Mouse (Mus musculus): ENCODE measurements around the gene Pdx1. TPM values are rescaled to one million over a fixed set of nuclear protein-coding genes. Genes with fewer than 3 reads are reported as not detected.

Pdx1 gene
- polyA plus RNA-seq, 1 experiment = not detected

DNA sequence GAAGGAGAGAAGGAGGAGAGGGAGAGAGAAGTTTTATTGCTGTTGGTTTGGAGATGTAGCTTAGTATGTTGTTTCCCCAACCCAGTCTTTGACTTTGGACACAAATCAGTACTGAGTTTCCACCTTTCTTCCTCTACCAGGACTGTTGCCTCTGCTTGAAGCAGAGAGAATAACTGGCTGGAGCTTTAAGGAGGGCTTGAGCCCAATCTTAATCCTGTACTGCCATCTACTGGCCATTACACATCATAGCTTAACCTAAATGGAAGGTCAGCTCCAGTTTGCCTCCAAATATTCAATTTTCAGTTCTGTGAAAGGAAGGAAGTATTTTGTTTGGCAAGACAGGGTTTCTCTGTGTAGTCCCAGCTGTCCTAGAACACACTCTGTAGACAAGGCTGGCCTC is 49.9 kb downstream of the Pdx1 start:
- Histone ChIP-seq H3K27me3 (ENCODE audit: control insufficient read depth, insufficient read depth, low read length) (peaks cover 5% of the 10 kb centered on the region; the same call in 1 of the 2 replicates), H3K36me3 (ENCODE audit: control insufficient read depth, insufficient read depth, low read length) (no peaks in the 10 kb centered on the region), H3K27ac (ENCODE audit: insufficient read depth, low read length) (no peak overlapping the region), H3K4me1 (ENCODE audit: control insufficient read depth, insufficient read depth, insufficient read length) (no peaks in the 10 kb centered on the region), H3K4me3 (ENCODE audit: extremely low read depth, insufficient read depth, insufficient read length) (no peak overlapping the region)
- peak in 1 of 2 experiments; percentile 52 for DNase-seq (ENCODE audit: low read depth in 1 of 2, low spot score in 2 of 2)
- TF ChIP-seq POLR2A (IDR thresholded peaks at IDR 0.05; ENCODE audit: low read depth, low read length) (no peak), CTCF (IDR thresholded peaks at IDR 0.05; ENCODE audit: extremely low read depth, insufficient read depth, insufficient read length, insufficient replicate concordance) (peak; percentile 39; the same call in 1 of the 2 replicates)

- WGBS = 80% methylated on average over 8 of the region's 8 CpGs
- H3K27ac ChIP-seq (ENCODE audit: insufficient read depth, low read length) = no peak within 1 kb of the TSS
- no peaks in the 10 kb centered on the region for H3K36me3 ChIP-seq (ENCODE audit: control insufficient read depth, insufficient read depth, low read length)
- no peak for DNase-seq (ENCODE audit: low read depth in 1 of 2, low spot score in 2 of 2)
- no peak for TF ChIP-seq POLR2A (IDR thresholded peaks at IDR 0.05; ENCODE audit: low read depth, low read length)
- TF ChIP-seq CTCF (IDR thresholded peaks at IDR 0.05; ENCODE audit: extremely low read depth, insufficient read depth, insufficient read length, insufficient replicate concordance) = no peak
- H3K4me1 ChIP-seq (ENCODE audit: control insufficient read depth, insufficient read depth, insufficient read length) = no peaks in the 10 kb centered on the region
- H3K4me3 ChIP-seq (ENCODE audit: extremely low read depth, insufficient read depth, insufficient read length) = no peak within 1 kb of the TSS
- no peaks in the 10 kb centered on the region for H3K27me3 ChIP-seq (ENCODE audit: control insufficient read depth, insufficient read depth, low read length)
Measured at GRCm38 (mm10) chr5:147322183-147322582, 52.4 kb downstream of the Pdx1 start, which contains the start of gene Urad. TSS of gene Urad (minus strand) at chr5:147322440.

DNA sequence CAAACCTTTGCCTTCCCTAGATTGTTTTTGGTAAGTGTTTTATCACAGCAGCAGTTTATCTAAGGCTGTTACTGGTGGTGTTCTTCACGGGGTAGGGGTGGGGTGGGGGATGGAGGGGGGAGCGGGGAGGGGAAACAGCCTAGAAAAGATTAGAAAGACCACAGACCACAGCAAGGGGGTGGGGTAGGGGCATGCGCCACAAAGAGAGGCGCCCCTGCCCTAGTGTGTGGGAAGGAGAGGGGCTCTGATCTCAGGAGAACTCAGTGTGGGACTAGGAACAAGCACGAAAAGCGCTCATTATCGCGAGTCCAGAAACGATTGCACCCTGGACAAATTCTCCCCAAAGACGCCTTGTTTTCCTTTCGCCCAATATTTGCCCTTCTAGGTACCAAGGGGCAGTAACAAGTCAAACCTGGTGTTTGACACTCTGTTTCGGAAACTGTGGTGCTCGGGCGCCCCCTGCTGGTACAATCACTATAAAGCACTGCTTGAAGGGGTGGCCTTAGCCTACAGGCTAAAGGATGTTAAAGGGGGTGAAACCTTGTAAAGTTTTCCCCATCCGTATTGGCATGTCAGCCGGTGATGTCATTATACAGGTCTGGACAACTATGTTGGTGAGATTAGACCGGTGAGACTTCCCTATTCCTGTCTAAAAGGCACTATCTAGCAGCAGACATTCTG is 53.6 kb downstream of the Pdx1 start:
- Histone ChIP-seq H3K36me3 (ENCODE audit: control insufficient read depth, insufficient read depth, low read length) (no peaks in the 10 kb centered on the region), H3K4me3 (ENCODE audit: extremely low read depth, insufficient read depth, insufficient read length) (no peak overlapping the region), H3K27ac (ENCODE audit: insufficient read depth, low read length) (no peak overlapping the region), H3K27me3 (ENCODE audit: control insufficient read depth, insufficient read depth, low read length) (no peaks in the 10 kb centered on the region), H3K4me1 (ENCODE audit: control insufficient read depth, insufficient read depth, insufficient read length) (no peaks in the 10 kb centered on the region)
- peak; percentile 66; the same call in 1 of the 2 replicates for TF ChIP-seq CTCF (IDR thresholded peaks at IDR 0.05; ENCODE audit: extremely low read depth, insufficient read depth, insufficient read length, insufficient replicate concordance)
- TF ChIP-seq POLR2A (IDR thresholded peaks at IDR 0.05; ENCODE audit: low read depth, low read length) = no peak
- 5% methylated on average over 17 of the region's 17 CpGs for WGBS
- DNase-seq (ENCODE audit: low read depth in 1 of 2, low spot score in 2 of 2) = peak; percentile 62 to 73

Other genes with a start within 250 kb of the Pdx1 start
- 21.3 and 35.7 TPM in 2 replicates for gene Lnx2, start 193.4 kb upstream of the Pdx1 start, polyA plus RNA-seq (2012; rRNA removed)
- gene Polr1d, start 192.9 kb upstream of the Pdx1 start, polyA plus RNA-seq (2012; rRNA removed) = 24.2 and 30.5 TPM in 2 replicates
- gene Gsx1, start 81.3 kb upstream of the Pdx1 start, polyA plus RNA-seq (2012; rRNA removed) = not detected in 2 replicates
- not detected in 2 replicates for gene Cdx2, start 37.3 kb downstream of the Pdx1 start, polyA plus RNA-seq (2012; rRNA removed)
- not detected in 2 replicates for gene Urad, start 52.5 kb downstream of the Pdx1 start, polyA plus RNA-seq (2012; rRNA removed)
- 6.5 and 7.1 TPM in 2 replicates for gene Flt3, start 130.5 kb downstream of the Pdx1 start, polyA plus RNA-seq (2012; rRNA removed)
- 31.7 and 37.7 TPM in 2 replicates for gene Pan3, start 160.2 kb downstream of the Pdx1 start, polyA plus RNA-seq (2012; rRNA removed)